Mouse (Mus musculus): ENCODE measurements around the gene Kctd21. TPM values are rescaled to one million over a fixed set of nuclear protein-coding genes. Genes with fewer than 3 reads are reported as not detected.
A peak's percentile ranks its signal among the peaks of the same experiment; 100 is the strongest.

The Kctd21 gene
- total and polyA plus RNA-seq, 3 experiments = 3.6 to 4.1 (median 3.7) TPM

- TF ChIP-seq EP300 (IDR thresholded peaks at IDR 0.05; ENCODE audit: insufficient read depth, low read depth, low read length) (no peak), CTCF (IDR thresholded peaks at IDR 0.05) (no peak), POLR2A (IDR thresholded peaks at IDR 0.05; ENCODE audit: insufficient read depth, low read depth, low read length) (no peak)
Observed at GRCm38 (mm10) chr7:97330931-97331645, 1.0 kb upstream of the Kctd21 start.

DNA sequence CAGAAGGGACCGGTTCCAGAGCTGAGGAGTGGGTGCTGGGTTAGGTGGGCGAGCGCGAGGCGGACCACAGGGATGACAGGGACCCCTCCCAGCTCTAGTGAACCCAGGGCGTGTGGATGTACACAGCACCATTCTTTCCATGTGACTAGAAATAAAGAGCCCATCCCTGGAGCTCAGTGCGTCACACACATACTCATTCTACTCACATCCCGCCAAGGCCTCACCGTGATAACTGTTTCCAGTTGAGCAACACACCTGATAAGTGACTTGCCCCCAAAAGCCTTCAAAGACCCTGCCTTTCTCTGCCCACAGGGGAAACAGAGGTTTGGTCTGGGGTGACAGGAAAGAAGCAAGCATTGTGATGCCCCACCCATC lies 527 bp downstream of the Kctd21 start:
- WGBS = 3% methylated on average over 9 of the region's 9 CpGs
- Histone ChIP-seq H3K4me1 (ENCODE audit: control insufficient read depth, insufficient read depth, low read length) (no peaks in the 10 kb centered on the region; the same call in 1 of the 2 replicates), H3K27ac (peak overlapping the region; percentile 91), H3K4me3 (peak overlapping the region; percentile 95), H3K9ac (ENCODE audit: low read depth, low read length) (peak overlapping the region; percentile 80), H3K27me3 (ENCODE audit: control insufficient read depth, insufficient read depth, low read length) (no peaks in the 10 kb centered on the region), H3K79me2 (replicated peaks; ENCODE audit: control insufficient read depth, insufficient read depth, low read length) (no peaks in the 10 kb centered on the region), H3K36me3 (ENCODE audit: control insufficient read depth, insufficient read depth, low read length) (no peaks in the 10 kb centered on the region)
- no peak for DNase-seq
- intact Hi-C loops (cut with DNase I) = loop anchor here (5.0 kb wide), 1 partner anchor 40 kb away; the partner anchor contains the start of gene Alg8
- no peak for TF ChIP-seq EP300 (IDR thresholded peaks at IDR 0.05; ENCODE audit: insufficient read depth, low read depth, low read length)
- no peak for TF ChIP-seq CTCF (IDR thresholded peaks at IDR 0.05)
- no peak for TF ChIP-seq POLR2A (IDR thresholded peaks at IDR 0.05; ENCODE audit: insufficient read depth, low read depth, low read length)

More at GRCm38 (mm10) chr7:97330931-97331645, 1.0 kb upstream of the Kctd21 start:
- no peaks in the 10 kb centered on the region for H3K27me3 ChIP-seq (ENCODE audit: control insufficient read depth, insufficient read depth, low read length)
- intact Hi-C loops (cut with DNase I) = loop anchor here (2.0 to 5.0 kb wide), 2 partner anchors 41 to 148 kb away; partner anchors contain the start of gene Alg8
- no peaks in the 10 kb centered on the region for H3K36me3 ChIP-seq (ENCODE audit: control insufficient read depth, insufficient read depth, low read length)
- no peak overlapping the region for H3K27ac ChIP-seq
- no peaks in the 10 kb centered on the region for H3K79me2 ChIP-seq (replicated peaks; ENCODE audit: control insufficient read depth, insufficient read depth, low read length)
- no peaks in the 10 kb centered on the region; the same call in 1 of the 2 replicates for H3K4me1 ChIP-seq (ENCODE audit: control insufficient read depth, insufficient read depth, low read length)
- WGBS = 59% methylated on average over 11 of the region's 11 CpGs
- DNase-seq = no peak
- H3K9ac ChIP-seq (ENCODE audit: low read depth, low read length) = no peak overlapping the region; the same call in 1 of the 2 replicates
- peak overlapping the region; percentile 95 for H3K4me3 ChIP-seq

- 73% methylated on average over 6 of the region's 6 CpGs for WGBS
- Histone ChIP-seq H3K9ac (ENCODE audit: low read depth, low read length) (no peak overlapping the region), H3K27ac (no peak overlapping the region; the same call in 1 of the 2 replicates), H3K36me3 (ENCODE audit: control insufficient read depth, insufficient read depth, low read length) (no peaks in the 10 kb centered on the region), H3K4me3 (peak overlapping the region; percentile 95; the same call in 1 of the 2 replicates), H3K27me3 (ENCODE audit: control insufficient read depth, insufficient read depth, low read length) (no peaks in the 10 kb centered on the region), H3K79me2 (replicated peaks; ENCODE audit: control insufficient read depth, insufficient read depth, low read length) (no peaks in the 10 kb centered on the region), H3K4me1 (ENCODE audit: control insufficient read depth, insufficient read depth, low read length) (no peaks in the 10 kb centered on the region; the same call in 1 of the 2 replicates)
- DNase-seq = no peak
- no peak for TF ChIP-seq CTCF (IDR thresholded peaks at IDR 0.05)
- no peak for TF ChIP-seq EP300 (IDR thresholded peaks at IDR 0.05; ENCODE audit: insufficient read depth, low read depth, low read length)
- TF ChIP-seq POLR2A (IDR thresholded peaks at IDR 0.05; ENCODE audit: insufficient read depth, low read depth, low read length) = no peak
- intact Hi-C loops (cut with DNase I) = loop anchor here (5.0 kb wide), 1 partner anchor 39 kb away; the partner anchor contains the start of gene Alg8
Observed at GRCm38 (mm10) chr7:97333113-97333898, 1.2 kb downstream of the Kctd21 start.

GRCm38 (mm10) chr7:97334406-97334805 lies 2.3 kb downstream of the Kctd21 start:
- 97% methylated on average over 2 of the region's 2 CpGs for WGBS
- Histone ChIP-seq H3K4me3 (no peak overlapping the region), H3K79me2 (replicated peaks; ENCODE audit: control insufficient read depth, insufficient read depth, low read length) (no peaks in the 10 kb centered on the region), H3K4me1 (ENCODE audit: control insufficient read depth, insufficient read depth, low read length) (no peaks in the 10 kb centered on the region; the same call in 1 of the 2 replicates), H3K36me3 (ENCODE audit: control insufficient read depth, insufficient read depth, low read length) (no peaks in the 10 kb centered on the region), H3K9ac (ENCODE audit: low read depth, low read length) (no peak overlapping the region), H3K27me3 (ENCODE audit: control insufficient read depth, insufficient read depth, low read length) (no peaks in the 10 kb centered on the region), H3K27ac (no peak overlapping the region)
- DNase-seq = no peak
- TF ChIP-seq POLR2A (IDR thresholded peaks at IDR 0.05; ENCODE audit: insufficient read depth, low read depth, low read length) = no peak
- no peak for TF ChIP-seq EP300 (IDR thresholded peaks at IDR 0.05; ENCODE audit: insufficient read depth, low read depth, low read length)
- no peak for TF ChIP-seq CTCF (IDR thresholded peaks at IDR 0.05)
- intact Hi-C loops (cut with DNase I) = loop anchor here (5.0 kb wide), 1 partner anchor 38 kb away; the partner anchor contains the start of gene Alg8

- H3K27ac ChIP-seq = no peak overlapping the region
Observed at GRCm38 (mm10) chr7:97336678-97337077, 4.6 kb downstream of the Kctd21 start.

More at GRCm38 (mm10) chr7:97336678-97337077, 4.6 kb downstream of the Kctd21 start:
- H3K79me2 ChIP-seq (replicated peaks; ENCODE audit: control insufficient read depth, insufficient read depth, low read length) = no peaks in the 10 kb centered on the region
- H3K27me3 ChIP-seq (ENCODE audit: control insufficient read depth, insufficient read depth, low read length) = no peaks in the 10 kb centered on the region
- no peak overlapping the region for H3K9ac ChIP-seq (ENCODE audit: low read depth, low read length)
- 76% methylated on average over 1 of the region's 1 CpGs for WGBS
- H3K36me3 ChIP-seq (ENCODE audit: control insufficient read depth, insufficient read depth, low read length) = no peaks in the 10 kb centered on the region
- no peak overlapping the region for H3K4me3 ChIP-seq
- intact Hi-C loops (cut with DNase I) = no loop called here
- no peak for TF ChIP-seq POLR2A (IDR thresholded peaks at IDR 0.05; ENCODE audit: insufficient read depth, low read depth, low read length)
- TF ChIP-seq CTCF (IDR thresholded peaks at IDR 0.05) = no peak
- no peak for TF ChIP-seq EP300 (IDR thresholded peaks at IDR 0.05; ENCODE audit: insufficient read depth, low read depth, low read length)
- H3K4me1 ChIP-seq (ENCODE audit: control insufficient read depth, insufficient read depth, low read length) = peaks cover 6% of the 10 kb centered on the region
- DNase-seq = no peak
